Mouse (Mus musculus) intestine, postnatal 0 days (tissue): Measurements from ENCODE around the gene Gpr161. TPM values are rescaled to one million over a fixed set of nuclear protein-coding genes. Genes with fewer than 3 reads are reported as not detected.

Experiments used
- ATAC-seq: fragments of 200-750 bp; cut with Nextera tagmentation; 2 replicates; pipeline ENCODE4 v1.8.0; 2017; ENCODE audit warnings: mild to moderate bottlenecking, moderate TSS enrichment, moderate library complexity
- H3K27ac ChIP-seq: fragments of 300-500 bp; sonication (generic); 2 replicates; pipeline ENCODE4 v1.5.1; 2014; ENCODE audit warnings: mild to moderate bottlenecking, low read depth, low read length, moderate library complexity
- H3K27me3 ChIP-seq: fragments of 300-500 bp; sonication (generic); replicated peaks from 2 replicates; pipeline ENCODE4 v1.6.1; 2014; ENCODE audit warnings: low read length, mixed read lengths; ENCODE audit not compliant: control insufficient read depth, insufficient read depth
- H3K36me3 ChIP-seq: fragments of 300-500 bp; sonication (generic); 2 replicates; pipeline ENCODE4 v1.6.1; 2014; ENCODE audit warnings: mild to moderate bottlenecking, moderate library complexity; ENCODE audit not compliant: control insufficient read depth, insufficient read depth
- H3K4me1 ChIP-seq: fragments of 300-500 bp; sonication (generic); replicated peaks from 2 replicates; pipeline ENCODE4 v1.6.1; 2014; ENCODE audit warnings: antibody characterized with exemption, low read length, mixed read lengths; ENCODE audit not compliant: control insufficient read depth, insufficient read depth
- H3K4me2 ChIP-seq: fragments of 300-500 bp; sonication (generic); replicated peaks from 2 replicates; pipeline ENCODE4 v1.6.1; 2014; ENCODE audit warnings: low read depth, mild to moderate bottlenecking, moderate library complexity
- H3K4me3 ChIP-seq: fragments of 300-500 bp; sonication (generic); 2 replicates; pipeline ENCODE4 v1.5.1; 2014; ENCODE audit warnings: low read depth, low read length
- H3K9ac ChIP-seq: fragments of 300-500 bp; sonication (generic); 2 replicates; pipeline ENCODE4 v1.6.1; 2014; ENCODE audit warnings: mild to moderate bottlenecking, low read depth, low read length
- H3K9me3 ChIP-seq: fragments of 300-500 bp; sonication (generic); 2 replicates; pipeline ENCODE4 v1.6.1; 2016; ENCODE audit warnings: mixed run types; ENCODE audit not compliant: control insufficient read depth
- CTCF ChIP-seq: sonication (generic); IDR thresholded peaks from 2 replicates; pipeline ENCODE4 v1.5.1; 2016; ENCODE audit warnings: low read depth, mild to moderate bottlenecking, control low read depth, antibody characterized with exemption, moderate library complexity
- WGBS: fragments of 180-500 bp; shearing (Covaris S2); extraction: QIAGEN DNeasy Blood & Tissue Kit; methylation state at CpG from one replicate; pipeline ENCODE4 v1.1.7; 2014; 5-methylcytosine and 5-hydroxymethylcytosine counted together
- polyA plus RNA-seq: library from polyadenylated mRNA; unstranded; fragments of >200 nt; fragmentation: Nextera tagmentation; extraction: Ambion mirVana; gene quantifications from 2 replicates; pipeline ENCODE4 v1.2.1, GENCODE M21; 2015

Gpr161 gene
- polyA plus RNA-seq, 1 experiment from 2014 or later, result 0.35 TPM

GRCm38 (mm10) chr1:165282967-165283345, 12.6 kb upstream of the Gpr161 start:
- Histone ChIP-seq H3K4me2 (peak overlapping the region; percentile 96), H3K4me3 (peak overlapping the region; percentile 68), H3K27me3 (no peaks in the 10 kb centered on the region), H3K9ac (0 out of 2 replicates have a peak overlapping the region, but pooled peaks have one; percentile 61), H3K36me3 (no peaks in the 10 kb centered on the region), H3K27ac (no peak overlapping the region), H3K4me1 (0 out of 2 replicates have a peak, but pooled peaks cover 3% of the 10 kb centered on the region), H3K9me3 (no peaks in the 10 kb centered on the region)
- WGBS, result 35% methylated on average over 7 of the region's 7 CpGs
- no peak for ATAC-seq
- no peak for TF ChIP-seq CTCF

DNA sequence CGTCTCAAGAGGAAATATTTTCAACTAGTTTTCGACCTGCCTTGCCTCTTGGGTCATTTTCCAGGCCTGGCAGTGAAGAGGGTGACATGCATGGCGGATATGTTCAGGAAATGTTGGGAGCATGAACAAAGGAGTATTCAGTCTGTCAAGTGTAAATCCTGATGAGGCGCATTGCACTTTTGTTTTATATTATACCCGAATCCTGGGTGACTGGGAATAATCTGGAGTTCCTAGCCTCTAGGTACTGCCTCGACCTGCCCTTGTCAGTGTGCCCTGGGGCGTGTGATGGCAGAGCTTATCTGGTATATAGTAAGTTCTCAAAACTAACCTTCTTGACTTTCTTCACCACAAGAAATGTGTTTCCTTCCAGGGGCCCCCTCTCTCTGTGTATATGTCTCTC, 11.5 kb upstream of the Gpr161 start:
- Histone ChIP-seq H3K4me2 (no peak overlapping the region), H3K36me3 (no peaks in the 10 kb centered on the region), H3K27me3 (no peaks in the 10 kb centered on the region), H3K9me3 (no peaks in the 10 kb centered on the region), H3K27ac (no peak overlapping the region), H3K4me1 (0 out of 2 replicates have a peak, but pooled peaks cover 3% of the 10 kb centered on the region), H3K9ac (no peak overlapping the region), H3K4me3 (no peak overlapping the region)
- ATAC-seq, result no peak
- 79% methylated on average over 7 of the region's 7 CpGs for WGBS
- no peak for TF ChIP-seq CTCF

- H3K9me3 ChIP-seq, result no peaks in the 10 kb centered on the region
- H3K9ac ChIP-seq, result no peak overlapping the region
- no peaks in the 10 kb centered on the region for H3K4me1 ChIP-seq
- H3K4me3 ChIP-seq, result no peak overlapping the region
- H3K27ac ChIP-seq, result no peak overlapping the region
- H3K36me3 ChIP-seq, result no peaks in the 10 kb centered on the region
- WGBS, result 92% methylated on average over 9 of the region's 9 CpGs
- H3K27me3 ChIP-seq, result no peaks in the 10 kb centered on the region
- no peak overlapping the region for H3K4me2 ChIP-seq
- no peak for ATAC-seq
- no peak for TF ChIP-seq CTCF
Observed at GRCm38 (mm10) chr1:165288165-165288564, 7.4 kb upstream of the Gpr161 start.

DNA sequence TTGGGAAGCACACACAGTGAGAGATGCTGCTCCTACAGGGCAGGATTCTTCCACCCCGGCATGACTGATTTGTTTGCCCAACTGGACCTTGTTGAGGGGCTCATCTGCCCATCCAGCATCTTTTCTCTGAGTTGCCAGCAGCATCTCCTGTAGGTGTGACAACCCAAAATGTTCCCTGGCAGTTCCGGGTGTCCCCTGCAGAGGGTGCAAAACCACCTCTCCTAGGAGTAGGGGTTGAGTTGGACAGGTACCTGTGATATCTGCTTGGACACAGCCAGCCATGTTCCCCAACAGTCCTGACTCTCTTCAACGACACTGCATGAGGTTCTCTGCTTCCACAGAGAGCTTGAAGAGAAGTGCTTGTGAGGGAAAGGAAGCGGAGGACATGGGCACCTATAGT, 5.8 kb upstream of the Gpr161 start:
- no peak for ATAC-seq
- H3K27me3 ChIP-seq, result no peaks in the 10 kb centered on the region
- H3K9ac ChIP-seq, result no peak overlapping the region
- H3K27ac ChIP-seq, result no peak overlapping the region
- H3K4me1 ChIP-seq, result no peaks in the 10 kb centered on the region
- no peaks in the 10 kb centered on the region for H3K36me3 ChIP-seq
- TF ChIP-seq CTCF, result peak; percentile 59
- no peak overlapping the region for H3K4me3 ChIP-seq
- no peaks in the 10 kb centered on the region for H3K9me3 ChIP-seq
- H3K4me2 ChIP-seq, result no peak overlapping the region
- WGBS, result 86% methylated on average over 4 of the region's 4 CpGs

GRCm38 (mm10) chr1:165291606-165292005, 4.0 kb upstream of the Gpr161 start:
- Histone ChIP-seq H3K36me3 (no peaks in the 10 kb centered on the region), H3K27ac (no peak overlapping the region), H3K9me3 (no peaks in the 10 kb centered on the region), H3K4me2 (no peak overlapping the region), H3K27me3 (no peaks in the 10 kb centered on the region), H3K4me3 (no peak overlapping the region), H3K9ac (no peak overlapping the region), H3K4me1 (no peaks in the 10 kb centered on the region)
- 56% methylated on average over 6 of the region's 6 CpGs for WGBS
- no peak for ATAC-seq
- no peak for TF ChIP-seq CTCF

DNA sequence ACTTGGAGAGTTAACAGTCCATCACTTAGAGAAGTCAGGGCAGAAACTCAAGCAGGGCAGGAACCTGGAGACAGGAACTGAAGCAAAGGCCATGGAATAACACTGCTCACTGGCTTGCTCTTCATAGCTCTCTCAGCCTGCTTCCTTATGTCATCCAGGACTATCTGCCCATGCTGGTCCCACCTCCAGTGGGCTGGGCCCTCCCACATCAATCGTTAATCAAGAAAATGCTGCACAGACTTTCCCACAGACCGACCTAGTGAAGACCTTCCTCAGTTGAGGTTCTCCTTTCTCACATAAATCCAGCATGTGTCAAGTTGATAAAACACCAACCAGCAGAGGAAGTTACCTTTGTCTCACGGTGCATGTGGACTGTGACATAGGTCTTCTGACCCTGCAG, 5.5 kb downstream of the Gpr161 start:
- no peak overlapping the region for H3K4me2 ChIP-seq
- 63% methylated on average over 3 of the region's 3 CpGs for WGBS
- no peaks in the 10 kb centered on the region for H3K27me3 ChIP-seq
- H3K27ac ChIP-seq, result no peak overlapping the region
- no peak for ATAC-seq
- no peak overlapping the region for H3K4me3 ChIP-seq
- H3K36me3 ChIP-seq, result no peaks in the 10 kb centered on the region
- H3K4me1 ChIP-seq, result no peaks in the 10 kb centered on the region
- no peak for TF ChIP-seq CTCF
- H3K9me3 ChIP-seq, result no peaks in the 10 kb centered on the region
- H3K9ac ChIP-seq, result no peak overlapping the region

- H3K4me3 ChIP-seq, result no peak overlapping the region
- H3K36me3 ChIP-seq, result no peaks in the 10 kb centered on the region
- no peak for TF ChIP-seq CTCF
- no peaks in the 10 kb centered on the region for H3K9me3 ChIP-seq
- no peaks in the 10 kb centered on the region for H3K27me3 ChIP-seq
- H3K9ac ChIP-seq, result no peak overlapping the region
- no peak overlapping the region for H3K4me2 ChIP-seq
- ATAC-seq, result no peak
- 92% methylated on average over 2 of the region's 2 CpGs for WGBS
- H3K4me1 ChIP-seq, result no peaks in the 10 kb centered on the region
- no peak overlapping the region for H3K27ac ChIP-seq
Observed at GRCm38 (mm10) chr1:165301567-165301966, 6.0 kb downstream of the Gpr161 start.
